Mouse (Mus musculus): ENCODE results near the gene Fstl4. TPM values are rescaled to one million over a fixed set of nuclear protein-coding genes. Genes with fewer than 3 reads are reported as not detected.
A peak's percentile ranks its signal among the peaks of the same experiment; 100 is the strongest.

Fstl4 gene
- total RNA-seq, 2 experiments from 2014 or later: 13.8 to 14.8 TPM

DNA sequence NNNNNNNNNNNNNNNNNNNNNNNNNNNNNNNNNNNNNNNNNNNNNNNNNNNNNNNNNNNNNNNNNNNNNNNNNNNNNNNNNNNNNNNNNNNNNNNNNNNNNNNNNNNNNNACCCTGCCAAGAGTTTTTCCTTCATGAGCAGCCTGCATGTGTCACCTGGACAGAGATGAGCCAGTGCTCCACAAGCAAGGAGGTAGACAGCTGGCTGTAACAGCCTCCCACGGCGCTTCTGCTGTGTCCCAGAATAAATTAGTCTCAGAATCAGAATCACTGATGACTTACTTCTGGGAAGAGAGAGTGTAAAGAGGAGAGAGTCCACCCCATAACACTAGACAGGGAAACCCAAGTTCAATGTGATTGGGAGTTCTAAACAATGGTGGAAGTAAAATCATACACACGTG lies 464.6 kb downstream of the Fstl4 start:
- Histone ChIP-seq H3K4me3 (no peak overlapping the region), H3K27ac (no peak overlapping the region)
- no peak for TF ChIP-seq CTCF (conservative IDR thresholded peaks at IDR 0.05)
- peak; percentile 30 to 39 for DNase-seq (ENCODE audit: low spot score in 2 of 2)

DNA sequence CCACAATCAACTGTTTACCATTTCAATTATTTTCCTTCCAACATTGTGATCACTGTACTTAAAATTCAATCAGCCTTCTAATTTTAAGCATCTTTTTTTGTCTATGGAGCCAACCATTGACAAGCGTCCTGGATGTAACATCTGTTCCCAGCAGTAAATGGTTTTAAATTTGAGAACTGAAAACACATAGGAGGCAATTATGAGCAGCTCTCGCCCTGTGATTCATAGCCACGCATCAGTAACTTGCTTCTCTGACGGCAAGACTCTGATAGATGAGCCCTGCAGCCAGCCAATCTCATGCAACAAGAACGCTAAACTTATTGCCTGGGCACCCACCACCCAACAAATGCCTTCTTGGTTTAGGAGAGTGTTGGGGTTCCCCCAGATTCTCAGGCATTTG lies 467.4 kb downstream of the Fstl4 start:
- H3K27ac ChIP-seq: no peak overlapping the region
- H3K4me3 ChIP-seq: no peak overlapping the region

DNA sequence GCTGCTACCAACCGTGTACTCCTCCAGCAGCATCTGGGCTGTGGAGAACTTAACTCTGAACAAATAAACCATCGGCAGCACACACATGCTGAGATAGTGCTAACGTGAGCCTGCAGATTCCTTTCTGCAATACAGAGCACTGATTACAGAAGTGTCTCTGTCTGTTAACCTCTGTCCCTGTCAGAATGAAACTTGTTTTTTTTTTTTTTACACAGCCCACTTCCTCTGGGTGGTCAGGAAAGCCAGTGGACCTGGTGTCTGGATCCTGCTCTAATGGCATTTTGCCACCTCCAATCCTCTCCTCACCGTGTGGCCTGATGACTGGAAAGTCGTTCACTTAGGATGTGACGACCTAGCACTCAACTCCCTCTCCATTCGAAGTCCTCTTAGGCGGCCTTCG lies 469.2 kb downstream of the Fstl4 start:
- Histone ChIP-seq H3K4me3 (no peak overlapping the region), H3K27ac (no peak overlapping the region)
- TF ChIP-seq CTCF (conservative IDR thresholded peaks at IDR 0.05): no peak
- no peak for DNase-seq (ENCODE audit: low spot score in 2 of 2)

More for the DNA sequence above, 467.4 kb downstream of the Fstl4 start:
- DNase-seq (ENCODE audit: low spot score in 2 of 2): peak in 1 of 2 experiments; percentile 28
- no peak for TF ChIP-seq CTCF (conservative IDR thresholded peaks at IDR 0.05)
